Mouse (Mus musculus) midbrain, embryonic 12.5 days (tissue): ENCODE results near the gene Fars2. TPM values are rescaled to one million over a fixed set of nuclear protein-coding genes. Genes with fewer than 3 reads are reported as not detected.

Source experiments
- ATAC-seq: fragments of 200-750 bp; cut with Nextera tagmentation; 2 replicates; pipeline ENCODE4 v1.8.0; 2017; ENCODE audit warnings: low read depth, moderate TSS enrichment, moderate library complexity; ENCODE audit not compliant: low FRiP score
- H3K27ac ChIP-seq: fragments of 300-500 bp; sonication (generic); replicated peaks from 2 replicates; pipeline ENCODE4 v1.5.1; 2016; ENCODE audit warnings: mild to moderate bottlenecking
- H3K27me3 ChIP-seq: fragments of 300-500 bp; sonication (generic); 2 replicates; pipeline ENCODE4 v1.6.1; 2016; ENCODE audit warnings: mild to moderate bottlenecking
- H3K36me3 ChIP-seq: fragments of 300-500 bp; sonication (generic); 2 replicates; pipeline ENCODE4 v1.6.1; 2016
- H3K4me1 ChIP-seq: fragments of 300-500 bp; sonication (generic); 2 replicates; pipeline ENCODE4 v1.6.1; 2016
- H3K4me2 ChIP-seq: fragments of 300-500 bp; sonication (generic); replicated peaks from 2 replicates; pipeline ENCODE4 v1.6.1; 2016; ENCODE audit warnings: mild to moderate bottlenecking, moderate library complexity
- H3K4me3 ChIP-seq: fragments of 300-500 bp; sonication (generic); 2 replicates; pipeline ENCODE4 v1.5.1; 2016; ENCODE audit warnings: mild to moderate bottlenecking
- H3K9ac ChIP-seq: fragments of 300-500 bp; sonication (generic); replicated peaks from 2 replicates; pipeline ENCODE4 v1.6.1; 2016; ENCODE audit warnings: mild to moderate bottlenecking, moderate library complexity
- H3K9me3 ChIP-seq: fragments of 300-500 bp; sonication (generic); 2 replicates; pipeline ENCODE4 v1.6.1; 2016; ENCODE audit warnings: mild to moderate bottlenecking
- WGBS: fragments of 180-500 bp; shearing (Covaris S2); methylation state at CpG from one replicate; pipeline ENCODE4 v1.1.7; 2016; 5-methylcytosine and 5-hydroxymethylcytosine counted together
- polyA plus RNA-seq: library from polyadenylated mRNA; unstranded; fragments of >200 nt; fragmentation: Nextera tagmentation; extraction: Ambion mirVana; gene quantifications from 2 replicates; pipeline ENCODE4 v1.2.1, GENCODE M21; 2016

Gene Fars2
- polyA plus RNA-seq, 1 experiment from 2014 or later, result 29.9 TPM

GRCm38 (mm10) chr13:36305306-36305705 is 188.1 kb downstream of the Fars2 start:
- H3K9me3 ChIP-seq, result no peaks in the 10 kb centered on the region
- no peak overlapping the region for H3K9ac ChIP-seq
- no peak overlapping the region for H3K4me2 ChIP-seq
- H3K27ac ChIP-seq, result no peak overlapping the region
- 64% methylated on average over 2 of the region's 2 CpGs for WGBS
- no peak overlapping the region for H3K4me3 ChIP-seq
- no peak for ATAC-seq
- no peaks in the 10 kb centered on the region for H3K27me3 ChIP-seq
- H3K4me1 ChIP-seq, result peaks cover 5% of the 10 kb centered on the region; the same call in 1 of the 2 replicates
- H3K36me3 ChIP-seq, result no peaks in the 10 kb centered on the region

GRCm38 (mm10) chr13:36307386-36307785 is 190.2 kb downstream of the Fars2 start:
- H3K4me2 ChIP-seq, result no peak overlapping the region
- peaks cover 5% of the 10 kb centered on the region; the same call in 1 of the 2 replicates for H3K4me1 ChIP-seq
- H3K27ac ChIP-seq, result no peak overlapping the region
- no peak overlapping the region for H3K9ac ChIP-seq
- no peak overlapping the region for H3K4me3 ChIP-seq
- H3K27me3 ChIP-seq, result no peaks in the 10 kb centered on the region
- 77% methylated on average over 4 of the region's 4 CpGs for WGBS
- H3K9me3 ChIP-seq, result no peaks in the 10 kb centered on the region
- no peak for ATAC-seq
- H3K36me3 ChIP-seq, result no peaks in the 10 kb centered on the region

- H3K9me3 ChIP-seq, result no peaks in the 10 kb centered on the region
- no peak overlapping the region for H3K27ac ChIP-seq
- ATAC-seq, result no peak
- H3K4me2 ChIP-seq, result no peak overlapping the region
- H3K27me3 ChIP-seq, result no peaks in the 10 kb centered on the region
- 85% methylated on average over 1 of the region's 1 CpGs for WGBS
- no peak overlapping the region for H3K9ac ChIP-seq
- H3K4me3 ChIP-seq, result no peak overlapping the region
- no peaks in the 10 kb centered on the region for H3K36me3 ChIP-seq
- peaks cover 5% of the 10 kb centered on the region; the same call in 1 of the 2 replicates for H3K4me1 ChIP-seq
Observed at GRCm38 (mm10) chr13:36309160-36309559, 191.9 kb downstream of the Fars2 start.

- WGBS, result 85% methylated on average over 8 of the region's 8 CpGs
- Histone ChIP-seq H3K4me3 (no peak overlapping the region), H3K27me3 (no peaks in the 10 kb centered on the region), H3K9ac (no peak overlapping the region), H3K27ac (no peak overlapping the region), H3K4me1 (no peaks in the 10 kb centered on the region), H3K4me2 (no peak overlapping the region), H3K36me3 (no peaks in the 10 kb centered on the region), H3K9me3 (no peaks in the 10 kb centered on the region)
- ATAC-seq, result no peak
Observed at GRCm38 (mm10) chr13:36314218-36314617, 197.0 kb downstream of the Fars2 start.

GRCm38 (mm10) chr13:36314860-36315800 is 197.9 kb downstream of the Fars2 start:
- H3K27ac ChIP-seq, result no peak overlapping the region
- 89% methylated on average over 10 of the region's 10 CpGs for WGBS
- H3K4me2 ChIP-seq, result no peak overlapping the region
- ATAC-seq, result no peak
- H3K27me3 ChIP-seq, result no peaks in the 10 kb centered on the region
- H3K9me3 ChIP-seq, result no peaks in the 10 kb centered on the region
- no peaks in the 10 kb centered on the region for H3K4me1 ChIP-seq
- no peaks in the 10 kb centered on the region for H3K36me3 ChIP-seq
- H3K4me3 ChIP-seq, result no peak overlapping the region
- no peak overlapping the region for H3K9ac ChIP-seq

- no peaks in the 10 kb centered on the region for H3K27me3 ChIP-seq
- H3K4me1 ChIP-seq, result no peaks in the 10 kb centered on the region
- H3K9me3 ChIP-seq, result no peaks in the 10 kb centered on the region
- no peak for ATAC-seq
- no peak overlapping the region for H3K4me3 ChIP-seq
- H3K4me2 ChIP-seq, result no peak overlapping the region
- no peak overlapping the region for H3K27ac ChIP-seq
- H3K9ac ChIP-seq, result no peak overlapping the region
- WGBS, result 86% methylated on average over 3 of the region's 3 CpGs
- H3K36me3 ChIP-seq, result no peaks in the 10 kb centered on the region
Observed at GRCm38 (mm10) chr13:36317824-36318223, 200.6 kb downstream of the Fars2 start.

- Histone ChIP-seq H3K4me2 (no peak overlapping the region), H3K27me3 (no peaks in the 10 kb centered on the region), H3K27ac (no peak overlapping the region), H3K9ac (no peak overlapping the region), H3K9me3 (no peaks in the 10 kb centered on the region), H3K4me3 (no peak overlapping the region), H3K36me3 (no peaks in the 10 kb centered on the region), H3K4me1 (no peaks in the 10 kb centered on the region)
- ATAC-seq, result no peak
- WGBS, result 85% methylated on average over 2 of the region's 2 CpGs
Observed at GRCm38 (mm10) chr13:36324624-36325023, 207.4 kb downstream of the Fars2 start.

- no peaks in the 10 kb centered on the region for H3K4me1 ChIP-seq
- H3K9ac ChIP-seq, result no peak overlapping the region
- no peaks in the 10 kb centered on the region for H3K9me3 ChIP-seq
- WGBS, result 80% methylated on average over 3 of the region's 3 CpGs
- no peaks in the 10 kb centered on the region for H3K27me3 ChIP-seq
- no peak overlapping the region for H3K4me2 ChIP-seq
- H3K27ac ChIP-seq, result no peak overlapping the region
- H3K36me3 ChIP-seq, result no peaks in the 10 kb centered on the region
- ATAC-seq, result no peak
- H3K4me3 ChIP-seq, result no peak overlapping the region
Observed at GRCm38 (mm10) chr13:36326539-36326938, 209.3 kb downstream of the Fars2 start.

- WGBS, result 75% methylated on average over 2 of the region's 2 CpGs
- no peak overlapping the region for H3K27ac ChIP-seq
- H3K9me3 ChIP-seq, result no peaks in the 10 kb centered on the region
- no peak overlapping the region for H3K4me3 ChIP-seq
- no peak overlapping the region for H3K9ac ChIP-seq
- no peaks in the 10 kb centered on the region for H3K27me3 ChIP-seq
- no peak for ATAC-seq
- H3K4me2 ChIP-seq, result no peak overlapping the region
- no peaks in the 10 kb centered on the region for H3K4me1 ChIP-seq
- H3K36me3 ChIP-seq, result no peaks in the 10 kb centered on the region
Observed at GRCm38 (mm10) chr13:36329871-36330270, 212.7 kb downstream of the Fars2 start.

- Histone ChIP-seq H3K9me3 (no peaks in the 10 kb centered on the region), H3K9ac (no peak overlapping the region), H3K4me3 (no peak overlapping the region), H3K4me1 (no peaks in the 10 kb centered on the region), H3K27me3 (no peaks in the 10 kb centered on the region), H3K36me3 (no peaks in the 10 kb centered on the region), H3K4me2 (no peak overlapping the region), H3K27ac (no peak overlapping the region)
- ATAC-seq, result no peak
- 82% methylated on average over 3 of the region's 3 CpGs for WGBS
Observed at GRCm38 (mm10) chr13:36330542-36330941, 213.3 kb downstream of the Fars2 start.

GRCm38 (mm10) chr13:36334748-36335147 is 217.5 kb downstream of the Fars2 start:
- no peaks in the 10 kb centered on the region for H3K36me3 ChIP-seq
- no peaks in the 10 kb centered on the region for H3K9me3 ChIP-seq
- no peaks in the 10 kb centered on the region for H3K4me1 ChIP-seq
- no peak overlapping the region for H3K9ac ChIP-seq
- ATAC-seq, result no peak
- no peak overlapping the region for H3K4me3 ChIP-seq
- H3K27me3 ChIP-seq, result no peaks in the 10 kb centered on the region
- WGBS, result 53% methylated on average over 5 of the region's 5 CpGs
- no peak overlapping the region for H3K4me2 ChIP-seq
- H3K27ac ChIP-seq, result no peak overlapping the region

GRCm38 (mm10) chr13:36351529-36351928 is 234.3 kb downstream of the Fars2 start:
- no peak overlapping the region for H3K9ac ChIP-seq
- no peaks in the 10 kb centered on the region for H3K4me1 ChIP-seq
- H3K4me3 ChIP-seq, result no peak overlapping the region
- no peaks in the 10 kb centered on the region for H3K9me3 ChIP-seq
- no peak overlapping the region for H3K27ac ChIP-seq
- ATAC-seq, result no peak
- no peaks in the 10 kb centered on the region for H3K36me3 ChIP-seq
- no peaks in the 10 kb centered on the region for H3K27me3 ChIP-seq
- H3K4me2 ChIP-seq, result no peak overlapping the region
- 80% methylated on average over 11 of the region's 11 CpGs for WGBS
